Mouse (Mus musculus) macrophage (primary cell): Measurements from ENCODE around the gene Arid3a. TPM values are rescaled to one million over a fixed set of nuclear protein-coding genes. Genes with fewer than 3 reads are reported as not detected.

ENCODE experiments used
- H3K27ac ChIP-seq: fragments of 350-480 bp; formaldehyde crosslinking; 2 replicates; pipeline ENCODE4 v1.9.0; 2021
- H3K36me3 ChIP-seq: fragments of 350-480 bp; formaldehyde crosslinking; 2 replicates; pipeline ENCODE4 v1.9.0; 2021; ENCODE audit errors: inconsistent target
- H3K4me3 ChIP-seq: fragments of 350-480 bp; formaldehyde crosslinking; 2 replicates; pipeline ENCODE4 v1.9.0; 2021; ENCODE audit errors: inconsistent target
- H3K79me2 ChIP-seq: fragments of 350-480 bp; formaldehyde crosslinking; 2 replicates; pipeline ENCODE4 v1.9.0; 2021; ENCODE audit errors: inconsistent target
- whole genome bisulfite sequencing: methylation state at CpG from one replicate; pipeline ENCODE4 v1.1.7; 2026; ENCODE audit warnings: inconsistent platforms; ENCODE audit not compliant: missing documents; 5-methylcytosine and 5-hydroxymethylcytosine counted together
- polyA plus RNA-seq: library from polyadenylated mRNA; stranded (reverse); fragments of 250-400 nt; gene quantifications from 3 replicates; pipeline ENCODE4 v1.2.4, GENCODE M21; 2018; ENCODE audit warnings: inconsistent platforms

Gene Arid3a
- polyA plus RNA-seq, 1 experiment from 2014 or later: 37.4 TPM

- Histone ChIP-seq H3K79me2 (no peaks in the 10 kb centered on the region), H3K4me3 (no peak overlapping the region), H3K27ac (no peak overlapping the region), H3K36me3 (no peaks in the 10 kb centered on the region)
- 98% methylated on average over 14 of the region's 16 CpGs for WGBS
Measured at GRCm38 (mm10) chr10:79896306-79896705, 30.5 kb upstream of the Arid3a start.

- no peaks in the 10 kb centered on the region for H3K36me3 ChIP-seq
- H3K27ac ChIP-seq: no peak overlapping the region
- WGBS: 79% methylated on average over 13 of the region's 13 CpGs
- no peaks in the 10 kb centered on the region for H3K79me2 ChIP-seq
- no peak overlapping the region for H3K4me3 ChIP-seq
Measured at GRCm38 (mm10) chr10:79896814-79897213, 30.0 kb upstream of the Arid3a start.

- Histone ChIP-seq H3K4me3 (no peak overlapping the region), H3K27ac (no peak overlapping the region), H3K36me3 (no peaks in the 10 kb centered on the region), H3K79me2 (no peaks in the 10 kb centered on the region)
- 76% methylated on average over 20 of the region's 20 CpGs for WGBS
Measured at GRCm38 (mm10) chr10:79897316-79898245, 29.3 kb upstream of the Arid3a start.

- Histone ChIP-seq H3K36me3 (0 out of 2 replicates have a peak, but pooled peaks cover 10% of the 10 kb centered on the region), H3K79me2 (no peaks in the 10 kb centered on the region), H3K27ac (no peak overlapping the region), H3K4me3 (no peak overlapping the region)
- WGBS: 69% methylated on average over 2 of the region's 2 CpGs
Measured at GRCm38 (mm10) chr10:79900951-79901410, 25.9 kb upstream of the Arid3a start.

- H3K4me3 ChIP-seq: no peak overlapping the region
- H3K36me3 ChIP-seq: peaks cover 14% of the 10 kb centered on the region; the same call in 1 of the 2 replicates
- peaks cover 3% of the 10 kb centered on the region; the same call in 1 of the 2 replicates for H3K79me2 ChIP-seq
- no peak overlapping the region for H3K27ac ChIP-seq
- WGBS: 96% methylated on average over 9 of the region's 9 CpGs
Measured at GRCm38 (mm10) chr10:79906712-79907111, 20.1 kb upstream of the Arid3a start.

GRCm38 (mm10) chr10:79907415-79907814, 19.4 kb upstream of the Arid3a start:
- no peak overlapping the region for H3K4me3 ChIP-seq
- H3K36me3 ChIP-seq: peaks cover 20% of the 10 kb centered on the region; the same call in 1 of the 2 replicates
- H3K27ac ChIP-seq: no peak overlapping the region
- peaks cover 3% of the 10 kb centered on the region; the same call in 1 of the 2 replicates for H3K79me2 ChIP-seq
- 97% methylated on average over 10 of the region's 10 CpGs for WGBS

GRCm38 (mm10) chr10:79908167-79909091, 18.4 kb upstream of the Arid3a start, which contains the start of gene Med16:
Gene Med16, minus strand, starts transcription at chr10:79908923.
- peaks cover 20% of the 10 kb centered on the region; the same call in 1 of the 2 replicates for H3K36me3 ChIP-seq
- peak within 1 kb of the TSS; percentile 45 for H3K4me3 ChIP-seq
- peaks cover 3% of the 10 kb centered on the region; the same call in 1 of the 2 replicates for H3K79me2 ChIP-seq
- 1% methylated on average over 49 of the region's 52 CpGs for WGBS
- H3K27ac ChIP-seq: peak within 1 kb of the TSS; percentile 71

- 27% methylated on average over 14 of the region's 14 CpGs for WGBS
- Histone ChIP-seq H3K79me2 (peaks cover 3% of the 10 kb centered on the region; the same call in 1 of the 2 replicates), H3K4me3 (peak overlapping the region; percentile 45; the same call in 1 of the 2 replicates), H3K36me3 (peaks cover 20% of the 10 kb centered on the region; the same call in 1 of the 2 replicates), H3K27ac (peak overlapping the region; percentile 71)
Measured at GRCm38 (mm10) chr10:79909092-79909922, 17.5 kb upstream of the Arid3a start.

GRCm38 (mm10) chr10:79910556-79910955, 16.3 kb upstream of the Arid3a start, which contains the start of gene Gm26602:
Gene Gm26602, plus strand, starts transcription at chr10:79910856.
- Histone ChIP-seq H3K4me3 (no peak within 1 kb of the TSS), H3K79me2 (peaks cover 10% of the 10 kb centered on the region; the same call in 1 of the 2 replicates), H3K27ac (no peak within 1 kb of the TSS), H3K36me3 (peaks cover 11% of the 10 kb centered on the region; the same call in 1 of the 2 replicates)
- 92% methylated on average over 4 of the region's 4 CpGs for WGBS

GRCm38 (mm10) chr10:79912412-79912811, 14.4 kb upstream of the Arid3a start:
- Histone ChIP-seq H3K4me3 (no peak overlapping the region), H3K27ac (no peak overlapping the region), H3K36me3 (peaks cover 10% of the 10 kb centered on the region; the same call in 1 of the 2 replicates), H3K79me2 (peaks cover 21% of the 10 kb centered on the region; the same call in 1 of the 2 replicates)
- WGBS: 95% methylated on average over 20 of the region's 20 CpGs

- 63% methylated on average over 10 of the region's 11 CpGs for WGBS
- Histone ChIP-seq H3K27ac (no peak overlapping the region), H3K4me3 (no peak overlapping the region), H3K79me2 (peaks cover 17% of the 10 kb centered on the region; the same call in 1 of the 2 replicates), H3K36me3 (peaks cover 10% of the 10 kb centered on the region; the same call in 1 of the 2 replicates)
Measured at GRCm38 (mm10) chr10:79914131-79914947, 12.5 kb upstream of the Arid3a start.

GRCm38 (mm10) chr10:79914948-79915596, 11.8 kb upstream of the Arid3a start:
- Histone ChIP-seq H3K27ac (no peak overlapping the region), H3K79me2 (peaks cover 17% of the 10 kb centered on the region; the same call in 1 of the 2 replicates), H3K4me3 (no peak overlapping the region), H3K36me3 (peaks cover 10% of the 10 kb centered on the region; the same call in 1 of the 2 replicates)
- 28% methylated on average over 7 of the region's 7 CpGs for WGBS
